Mouse (Mus musculus): ENCODE data around the gene Gm28230. TPM values are rescaled to one million over a fixed set of nuclear protein-coding genes. Genes with fewer than 3 reads are reported as not detected.

The Gm28230 gene
- total and polyA plus RNA-seq, 3 experiments: 0.04 to 0.14 TPM; not detected in 1

GRCm38 (mm10) chr2:74697567-74698121 is 28.9 kb upstream of the Gm28230 start, which contains the start of gene Hoxd9:
Hoxd9 (plus strand) TSS chr2:74697727.
- peak within 1 kb of the TSS; percentile 32 for H3K9ac ChIP-seq (ENCODE audit: low read depth, low read length)
- peak; percentile 46 to 63 for DNase-seq
- no peaks in the 10 kb centered on the region for H3K79me2 ChIP-seq (replicated peaks; ENCODE audit: control insufficient read depth, insufficient read depth, low read length)
- intact Hi-C loops (cut with DNase I): loop anchor here (10.0 kb wide), 1 partner anchor 1423 kb away; the partner anchor contains the start of gene Sp9
- H3K27me3 ChIP-seq (ENCODE audit: control insufficient read depth, insufficient read depth, low read length): peaks cover 40% of the 10 kb centered on the region
- no peaks in the 10 kb centered on the region for H3K4me1 ChIP-seq (ENCODE audit: control insufficient read depth, insufficient read depth, low read length)
- H3K36me3 ChIP-seq (ENCODE audit: control insufficient read depth, insufficient read depth, low read length): no peaks in the 10 kb centered on the region
- H3K27ac ChIP-seq: no peak within 1 kb of the TSS
- TF ChIP-seq EP300 (IDR thresholded peaks at IDR 0.05; ENCODE audit: insufficient read depth, low read depth, low read length): no peak
- peak; percentile 47 for TF ChIP-seq CTCF (IDR thresholded peaks at IDR 0.05)
- peak within 1 kb of the TSS; percentile 50 for H3K4me3 ChIP-seq
- WGBS: under 1% methylated on average over 43 of the region's 43 CpGs

DNA sequence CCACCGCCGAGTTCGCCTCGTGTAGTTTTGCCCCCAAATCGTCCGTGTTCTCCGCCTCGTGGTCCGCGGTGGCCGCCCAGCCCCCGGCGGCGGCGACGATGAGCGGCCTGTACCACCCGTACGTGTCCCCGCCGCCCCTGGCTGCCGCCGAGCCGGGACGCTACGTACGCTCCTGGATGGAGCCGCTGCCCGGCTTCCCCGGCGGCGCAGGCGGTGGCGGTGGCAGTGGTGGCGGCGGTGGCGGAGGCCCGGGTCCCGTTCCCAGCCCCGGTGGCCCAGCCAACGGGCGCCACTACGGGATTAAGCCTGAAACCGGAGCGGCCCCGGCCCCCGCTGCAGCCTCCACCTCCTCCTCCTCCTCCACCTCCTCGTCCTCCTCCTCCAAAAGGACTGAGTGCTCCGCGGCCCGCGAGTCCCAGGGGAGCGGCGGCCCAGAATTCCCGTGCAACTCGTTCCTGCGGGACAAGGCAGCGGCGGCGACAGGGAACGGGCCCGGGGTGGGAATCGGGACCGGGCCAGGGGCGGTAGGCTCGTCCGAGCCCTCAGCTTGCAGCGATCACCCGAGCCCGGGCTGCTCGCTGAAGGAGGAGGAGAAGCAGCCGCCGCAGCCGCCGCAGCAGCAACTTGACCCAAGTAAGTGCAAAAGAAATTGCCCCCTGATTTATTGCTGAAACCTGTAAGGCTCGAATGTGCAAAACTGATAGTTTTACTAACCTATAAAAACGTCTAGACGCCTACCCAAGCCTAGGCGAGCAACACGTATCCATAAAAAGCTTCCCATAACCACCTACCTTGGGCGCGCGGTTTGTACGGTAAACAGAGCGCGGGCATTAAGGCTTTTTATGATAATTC is 28.1 kb upstream of the Gm28230 start:
- Histone ChIP-seq H3K36me3 (ENCODE audit: control insufficient read depth, insufficient read depth, low read length) (no peaks in the 10 kb centered on the region), H3K27me3 (ENCODE audit: control insufficient read depth, insufficient read depth, low read length) (peaks cover 36% of the 10 kb centered on the region), H3K27ac (no peak overlapping the region), H3K79me2 (replicated peaks; ENCODE audit: control insufficient read depth, insufficient read depth, low read length) (no peaks in the 10 kb centered on the region), H3K4me1 (ENCODE audit: control insufficient read depth, insufficient read depth, low read length) (no peaks in the 10 kb centered on the region), H3K9ac (ENCODE audit: low read depth, low read length) (peak overlapping the region; percentile 32), H3K4me3 (peak overlapping the region; percentile 50)
- TF ChIP-seq POLR2A (IDR thresholded peaks at IDR 0.05; ENCODE audit: insufficient read depth, low read depth, low read length) (no peak), EP300 (IDR thresholded peaks at IDR 0.05; ENCODE audit: insufficient read depth, low read depth, low read length) (no peak), CTCF (IDR thresholded peaks at IDR 0.05) (no peak)
- DNase-seq: peak in 1 of 2 experiments; percentile 59
- intact Hi-C loops (cut with DNase I): loop anchor here (10.0 kb wide), 1 partner anchor 1424 kb away; the partner anchor contains the start of gene Sp9
- WGBS: 3% methylated on average over 86 of the region's 86 CpGs

DNA sequence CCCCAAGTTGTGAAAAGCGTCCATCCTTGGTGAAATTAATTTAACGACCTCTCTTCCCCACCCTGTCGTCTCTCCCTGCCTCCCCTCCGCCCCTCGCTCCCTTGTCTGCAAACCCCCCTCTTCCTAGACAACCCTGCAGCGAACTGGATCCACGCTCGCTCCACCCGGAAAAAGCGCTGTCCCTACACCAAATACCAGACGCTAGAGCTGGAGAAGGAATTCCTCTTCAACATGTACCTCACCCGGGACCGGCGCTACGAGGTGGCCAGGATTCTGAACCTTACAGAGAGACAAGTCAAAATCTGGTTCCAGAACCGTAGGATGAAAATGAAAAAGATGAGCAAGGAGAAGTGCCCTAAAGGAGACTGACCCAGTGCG is 27.5 kb upstream of the Gm28230 start:
- TF ChIP-seq EP300 (IDR thresholded peaks at IDR 0.05; ENCODE audit: insufficient read depth, low read depth, low read length) (no peak), CTCF (IDR thresholded peaks at IDR 0.05) (no peak), POLR2A (IDR thresholded peaks at IDR 0.05; ENCODE audit: insufficient read depth, low read depth, low read length) (no peak)
- H3K9ac ChIP-seq (ENCODE audit: low read depth, low read length): no peak overlapping the region
- peaks cover 37% of the 10 kb centered on the region for H3K27me3 ChIP-seq (ENCODE audit: control insufficient read depth, insufficient read depth, low read length)
- intact Hi-C loops (cut with DNase I): loop anchor here (10.0 kb wide), 1 partner anchor 1424 kb away; the partner anchor contains the start of gene Sp9
- H3K27ac ChIP-seq: no peak overlapping the region
- no peak overlapping the region for H3K4me3 ChIP-seq
- H3K79me2 ChIP-seq (replicated peaks; ENCODE audit: control insufficient read depth, insufficient read depth, low read length): no peaks in the 10 kb centered on the region
- no peaks in the 10 kb centered on the region for H3K36me3 ChIP-seq (ENCODE audit: control insufficient read depth, insufficient read depth, low read length)
- WGBS: 9% methylated on average over 17 of the region's 17 CpGs
- no peak for DNase-seq
- no peaks in the 10 kb centered on the region for H3K4me1 ChIP-seq (ENCODE audit: control insufficient read depth, insufficient read depth, low read length)

- Histone ChIP-seq H3K27ac (no peak overlapping the region), H3K36me3 (ENCODE audit: control insufficient read depth, insufficient read depth, low read length) (no peaks in the 10 kb centered on the region), H3K79me2 (replicated peaks; ENCODE audit: control insufficient read depth, insufficient read depth, low read length) (no peaks in the 10 kb centered on the region), H3K4me1 (ENCODE audit: control insufficient read depth, insufficient read depth, low read length) (no peaks in the 10 kb centered on the region), H3K4me3 (no peak overlapping the region), H3K27me3 (ENCODE audit: control insufficient read depth, insufficient read depth, low read length) (peaks cover 42% of the 10 kb centered on the region), H3K9ac (ENCODE audit: low read depth, low read length) (no peak overlapping the region)
- WGBS: 17% methylated on average over 23 of the region's 23 CpGs
- DNase-seq: peak in 1 of 2 experiments; percentile 22
- TF ChIP-seq POLR2A (IDR thresholded peaks at IDR 0.05; ENCODE audit: insufficient read depth, low read depth, low read length) (no peak), EP300 (IDR thresholded peaks at IDR 0.05; ENCODE audit: insufficient read depth, low read depth, low read length) (no peak)
- intact Hi-C loops (cut with DNase I): loop anchor here (5.0 to 10.0 kb wide), 3 partner anchors 262 to 1425 kb away; partner anchors contain the start of gene Sp9
Observed at GRCm38 (mm10) chr2:74699664-74700545, 26.6 kb upstream of the Gm28230 start.

- Histone ChIP-seq H3K4me1 (ENCODE audit: control insufficient read depth, insufficient read depth, low read length) (no peaks in the 10 kb centered on the region), H3K79me2 (replicated peaks; ENCODE audit: control insufficient read depth, insufficient read depth, low read length) (no peaks in the 10 kb centered on the region), H3K4me3 (no peak overlapping the region), H3K27ac (no peak overlapping the region), H3K36me3 (ENCODE audit: control insufficient read depth, insufficient read depth, low read length) (no peaks in the 10 kb centered on the region), H3K27me3 (ENCODE audit: control insufficient read depth, insufficient read depth, low read length) (peaks cover 47% of the 10 kb centered on the region), H3K9ac (ENCODE audit: low read depth, low read length) (no peak overlapping the region)
- 12% methylated on average over 22 of the region's 22 CpGs for WGBS
- intact Hi-C loops (cut with DNase I): loop anchor here (5.0 kb wide), 2 partner anchors 262 to 612 kb away; no protein-coding TSS in a partner anchor
- no peak for DNase-seq
- TF ChIP-seq POLR2A (IDR thresholded peaks at IDR 0.05; ENCODE audit: insufficient read depth, low read depth, low read length) (no peak), EP300 (IDR thresholded peaks at IDR 0.05; ENCODE audit: insufficient read depth, low read depth, low read length) (no peak), CTCF (IDR thresholded peaks at IDR 0.05) (no peak)
Observed at GRCm38 (mm10) chr2:74700546-74701112, 25.9 kb upstream of the Gm28230 start.
